Mouse (Mus musculus): ENCODE data around the gene Dock1. TPM values are rescaled to one million over a fixed set of nuclear protein-coding genes. Genes with fewer than 3 reads are reported as not detected.
A peak's percentile ranks its signal among the peaks of the same experiment; 100 is the strongest.

Gene Dock1
- polyA plus RNA-seq, 1 experiment from 2014 or later, result 44.5 TPM

DNA sequence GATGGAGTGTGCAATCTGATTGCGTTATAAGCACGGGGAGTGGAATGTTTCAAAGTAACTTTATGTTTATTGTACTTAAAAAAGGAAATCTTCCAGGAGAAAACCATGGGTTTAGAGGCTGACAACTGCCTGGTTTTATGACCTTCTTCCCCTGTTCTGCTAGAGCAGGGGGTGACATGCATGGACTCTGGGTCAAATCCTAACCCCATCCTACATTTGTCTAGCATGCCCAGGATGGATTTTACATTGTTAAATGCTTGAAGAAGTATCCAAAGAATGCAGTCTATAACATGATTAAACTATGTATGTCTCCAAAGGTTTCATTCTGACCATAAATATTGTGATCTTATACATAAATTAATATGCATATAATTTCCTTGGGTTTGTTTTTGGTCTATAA lies 229.0 kb downstream of the Dock1 start:
- Histone ChIP-seq H3K9me3 (replicated peaks) (no peaks in the 10 kb centered on the region), H3K4me3 (no peak overlapping the region), H3K4me1 (no peaks in the 10 kb centered on the region), H3K27me3 (ENCODE audit: low read depth, poor library complexity, severe bottlenecking) (no peaks in the 10 kb centered on the region), H3K27ac (no peak overlapping the region), H3K36me3 (peaks cover 7% of the 10 kb centered on the region; the same call in 1 of the 2 replicates)
- no peak for DNase-seq (ENCODE audit: low spot score)
- WGBS, result 86% methylated on average over 2 of the region's 2 CpGs

- WGBS, result 77% methylated on average over 2 of the region's 2 CpGs
- Histone ChIP-seq H3K4me3 (no peak overlapping the region), H3K4me1 (no peaks in the 10 kb centered on the region), H3K27me3 (ENCODE audit: low read depth, poor library complexity, severe bottlenecking) (no peaks in the 10 kb centered on the region), H3K36me3 (peaks cover 5% of the 10 kb centered on the region; the same call in 1 of the 2 replicates), H3K9me3 (replicated peaks) (no peaks in the 10 kb centered on the region), H3K27ac (no peak overlapping the region)
- no peak for DNase-seq (ENCODE audit: low spot score)
Observed at GRCm38 (mm10) chr7:134901992-134902391, 231.5 kb downstream of the Dock1 start.

DNA sequence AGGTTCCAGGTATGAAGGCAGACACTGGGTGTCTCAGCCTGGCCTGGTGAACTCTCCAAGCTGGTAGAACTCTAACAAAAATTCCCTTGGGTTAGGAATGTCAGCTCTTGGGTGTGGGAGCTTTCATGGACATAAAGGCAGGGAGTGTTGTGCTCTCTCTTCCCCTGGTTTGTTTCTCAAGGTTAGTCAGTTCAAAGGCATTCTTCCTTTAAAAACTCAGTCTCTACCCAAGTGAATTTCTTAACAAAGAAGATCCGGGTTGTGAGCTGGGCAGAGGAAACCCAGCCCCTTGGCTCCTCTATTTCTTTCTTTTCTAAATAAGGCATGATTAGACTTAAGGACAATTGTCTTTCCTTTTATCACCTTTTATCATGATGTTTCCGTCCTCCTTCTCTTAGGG lies 261.4 kb downstream of the Dock1 start:
- no peaks in the 10 kb centered on the region for H3K36me3 ChIP-seq
- 80% methylated on average over 2 of the region's 2 CpGs for WGBS
- H3K9me3 ChIP-seq (replicated peaks), result no peaks in the 10 kb centered on the region
- H3K4me3 ChIP-seq, result no peak overlapping the region
- H3K27ac ChIP-seq, result no peak overlapping the region
- peaks cover 12% of the 10 kb centered on the region for H3K4me1 ChIP-seq
- H3K27me3 ChIP-seq (ENCODE audit: low read depth, poor library complexity, severe bottlenecking), result peaks cover 22% of the 10 kb centered on the region
- no peak for DNase-seq (ENCODE audit: low spot score)

DNA sequence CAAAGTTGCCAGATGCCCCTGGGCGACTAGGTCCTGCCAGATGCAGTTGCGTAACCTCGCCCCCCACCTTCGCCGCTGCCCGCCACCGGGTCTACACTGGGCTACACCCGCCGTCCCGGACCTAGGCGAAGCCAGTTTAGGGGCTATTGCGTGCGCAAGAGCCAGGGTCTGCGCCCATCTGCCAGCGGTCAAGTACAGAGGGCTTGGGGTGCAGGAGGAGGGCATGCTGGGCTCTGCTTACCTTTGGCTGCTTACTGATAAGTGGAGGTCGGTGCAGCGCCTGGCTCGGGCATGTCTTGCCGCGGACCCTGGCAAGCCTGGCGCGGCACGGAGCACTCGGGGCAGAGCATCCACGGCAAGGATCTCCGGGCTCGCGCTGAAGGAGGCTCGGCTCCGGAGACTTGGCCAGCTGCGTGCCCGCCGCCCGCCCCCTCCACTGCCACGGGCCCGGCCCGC lies 267.0 kb downstream of the Dock1 start:
- no peaks in the 10 kb centered on the region for H3K9me3 ChIP-seq (replicated peaks)
- peak overlapping the region; percentile 65 for H3K4me3 ChIP-seq
- 1% methylated on average over 31 of the region's 37 CpGs for WGBS
- peaks cover 39% of the 10 kb centered on the region for H3K27me3 ChIP-seq (ENCODE audit: low read depth, poor library complexity, severe bottlenecking)
- H3K4me1 ChIP-seq, result peaks cover 34% of the 10 kb centered on the region
- H3K36me3 ChIP-seq, result no peaks in the 10 kb centered on the region
- peak overlapping the region; percentile 72 for H3K27ac ChIP-seq
- peak; percentile 57 for DNase-seq (ENCODE audit: low spot score)

DNA sequence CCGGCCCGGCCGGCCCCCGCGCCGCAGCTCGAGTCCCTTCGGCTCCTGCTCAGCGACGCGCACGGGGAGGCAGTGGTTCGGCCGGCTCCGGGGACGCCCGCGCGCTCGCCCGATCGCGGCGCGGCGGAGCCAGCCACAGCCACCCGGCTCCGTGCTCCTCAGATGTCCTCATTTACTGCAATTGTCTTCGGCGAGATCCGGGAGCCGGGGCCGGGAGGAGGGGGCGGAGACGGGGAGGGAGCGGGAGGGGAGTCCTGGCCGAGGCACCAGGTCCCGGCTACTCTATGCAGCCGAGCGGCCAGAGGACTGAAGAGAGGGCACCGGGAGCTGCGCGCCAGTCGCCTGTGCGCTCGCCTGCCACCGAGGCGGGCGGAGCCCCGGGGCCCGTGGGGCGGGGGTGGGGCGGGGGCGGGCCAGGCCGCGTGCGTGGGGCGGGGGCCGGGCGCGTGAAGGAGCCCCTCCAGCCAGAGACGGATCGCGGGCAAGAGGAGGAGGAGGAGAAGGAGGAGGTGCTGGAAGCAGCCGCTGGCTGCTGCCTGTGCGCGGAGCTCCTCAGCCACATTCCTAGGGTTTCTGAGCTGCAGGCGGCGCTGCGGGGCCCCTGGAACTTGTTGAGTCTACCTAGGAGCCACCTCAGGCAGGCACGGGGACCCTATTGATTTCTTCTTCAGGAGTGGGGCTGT lies 267.6 kb downstream of the Dock1 start, which contains the start of gene Fam196a:
Gene Fam196a (minus strand): TSS at position 504 of the 683 bp plus-strand sequence.
- Histone ChIP-seq H3K27ac (peak within 1 kb of the TSS; percentile 72), H3K36me3 (no peaks in the 10 kb centered on the region), H3K9me3 (replicated peaks) (no peaks in the 10 kb centered on the region), H3K4me3 (peak within 1 kb of the TSS; percentile 65), H3K27me3 (ENCODE audit: low read depth, poor library complexity, severe bottlenecking) (peaks cover 39% of the 10 kb centered on the region), H3K4me1 (peaks cover 34% of the 10 kb centered on the region)
- DNase-seq (ENCODE audit: low spot score), result peak; percentile 80
- WGBS, result 2% methylated on average over 52 of the region's 71 CpGs

GRCm38 (mm10) chr7:134941891-134942290 lies 271.4 kb downstream of the Dock1 start:
- no peak for DNase-seq (ENCODE audit: low spot score)
- peaks cover 35% of the 10 kb centered on the region for H3K4me1 ChIP-seq
- H3K27ac ChIP-seq, result no peak overlapping the region
- H3K27me3 ChIP-seq (ENCODE audit: low read depth, poor library complexity, severe bottlenecking), result peaks cover 17% of the 10 kb centered on the region
- WGBS, result 92% methylated on average over 6 of the region's 6 CpGs
- H3K9me3 ChIP-seq (replicated peaks), result no peaks in the 10 kb centered on the region
- no peaks in the 10 kb centered on the region for H3K36me3 ChIP-seq
- H3K4me3 ChIP-seq, result no peak overlapping the region

DNA sequence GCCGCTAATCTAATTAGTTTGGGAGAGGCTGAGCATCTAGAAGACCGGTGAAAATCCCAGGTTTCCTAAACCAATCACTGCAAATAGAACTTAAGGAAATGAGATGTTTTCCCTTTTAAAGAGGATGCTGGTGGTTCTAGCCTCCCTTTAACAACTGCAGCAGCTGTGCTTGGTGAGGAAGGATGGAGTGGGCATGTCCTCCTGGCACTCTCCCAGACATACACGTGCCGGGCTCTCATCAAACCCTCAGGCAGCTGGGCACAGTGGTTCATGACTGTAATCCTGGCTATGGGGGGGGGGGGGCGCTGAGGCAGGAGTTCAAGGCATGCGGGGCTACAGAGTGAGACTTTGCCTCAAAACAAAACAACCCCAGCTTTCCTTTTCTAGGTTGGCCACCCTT lies 272.6 kb downstream of the Dock1 start:
- 77% methylated on average over 6 of the region's 6 CpGs for WGBS
- Histone ChIP-seq H3K27ac (no peak overlapping the region), H3K4me1 (peaks cover 24% of the 10 kb centered on the region), H3K27me3 (ENCODE audit: low read depth, poor library complexity, severe bottlenecking) (peaks cover 6% of the 10 kb centered on the region; the same call in 1 of the 2 replicates), H3K36me3 (no peaks in the 10 kb centered on the region), H3K4me3 (no peak overlapping the region), H3K9me3 (replicated peaks) (no peaks in the 10 kb centered on the region)
- no peak for DNase-seq (ENCODE audit: low spot score)

GRCm38 (mm10) chr7:134943701-134944100 lies 273.2 kb downstream of the Dock1 start:
- H3K27ac ChIP-seq, result no peak overlapping the region
- H3K4me3 ChIP-seq, result no peak overlapping the region
- no peak for DNase-seq (ENCODE audit: low spot score)
- 85% methylated on average over 7 of the region's 7 CpGs for WGBS
- no peaks in the 10 kb centered on the region for H3K9me3 ChIP-seq (replicated peaks)
- H3K27me3 ChIP-seq (ENCODE audit: low read depth, poor library complexity, severe bottlenecking), result 0 out of 2 replicates have a peak, but pooled peaks cover 4% of the 10 kb centered on the region
- no peaks in the 10 kb centered on the region for H3K36me3 ChIP-seq
- H3K4me1 ChIP-seq, result peaks cover 17% of the 10 kb centered on the region

DNA sequence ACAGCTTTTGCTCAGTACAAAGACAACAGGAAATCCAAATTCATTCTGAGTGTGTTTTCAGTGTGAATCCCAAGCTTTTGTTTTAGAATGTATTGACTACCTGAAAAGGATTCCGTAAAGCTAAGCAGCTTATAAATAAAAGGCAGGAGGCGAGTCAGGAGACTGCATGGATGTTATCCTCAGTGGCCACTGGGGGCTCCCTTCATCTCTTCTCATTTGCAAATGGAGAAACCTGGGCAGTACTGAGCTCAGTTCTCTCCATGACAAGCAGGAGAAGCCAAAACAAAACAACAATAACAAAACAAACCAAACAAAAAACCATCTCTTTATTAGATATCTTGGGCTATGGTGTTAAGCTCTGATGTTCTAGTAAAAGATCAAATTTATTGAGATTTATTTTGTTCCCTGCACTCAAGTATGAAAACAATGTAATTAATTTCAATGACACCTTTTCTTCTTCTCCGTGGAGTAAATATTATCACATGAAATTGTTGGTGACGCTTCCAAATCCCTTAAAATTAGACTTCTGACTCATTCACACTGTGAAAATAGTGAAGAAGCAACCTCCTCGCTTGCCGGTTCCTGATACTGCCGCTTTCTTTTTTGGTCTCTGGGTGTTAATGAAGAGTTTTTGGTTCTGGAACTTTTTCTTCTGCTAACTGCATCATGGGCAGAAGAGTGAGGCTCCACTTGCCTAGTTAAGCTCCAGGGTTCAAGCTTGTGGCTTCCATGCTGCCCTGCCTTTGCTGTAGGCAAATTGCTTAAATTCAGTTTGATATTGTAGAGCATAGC lies 275.7 kb downstream of the Dock1 start:
- Histone ChIP-seq H3K27me3 (ENCODE audit: low read depth, poor library complexity, severe bottlenecking) (no peaks in the 10 kb centered on the region), H3K4me1 (peaks cover 14% of the 10 kb centered on the region), H3K9me3 (replicated peaks) (no peaks in the 10 kb centered on the region), H3K36me3 (no peaks in the 10 kb centered on the region), H3K27ac (no peak overlapping the region), H3K4me3 (no peak overlapping the region)
- WGBS, result 84% methylated on average over 7 of the region's 7 CpGs
- no peak for DNase-seq (ENCODE audit: low spot score)

GRCm38 (mm10) chr7:134959086-134959485 lies 288.6 kb downstream of the Dock1 start:
- Histone ChIP-seq H3K9me3 (replicated peaks) (no peaks in the 10 kb centered on the region), H3K27ac (no peak overlapping the region), H3K4me1 (no peaks in the 10 kb centered on the region), H3K36me3 (no peaks in the 10 kb centered on the region), H3K4me3 (no peak overlapping the region), H3K27me3 (ENCODE audit: low read depth, poor library complexity, severe bottlenecking) (no peaks in the 10 kb centered on the region)
- 87% methylated on average over 6 of the region's 6 CpGs for WGBS
- no peak for DNase-seq (ENCODE audit: low spot score)

DNA sequence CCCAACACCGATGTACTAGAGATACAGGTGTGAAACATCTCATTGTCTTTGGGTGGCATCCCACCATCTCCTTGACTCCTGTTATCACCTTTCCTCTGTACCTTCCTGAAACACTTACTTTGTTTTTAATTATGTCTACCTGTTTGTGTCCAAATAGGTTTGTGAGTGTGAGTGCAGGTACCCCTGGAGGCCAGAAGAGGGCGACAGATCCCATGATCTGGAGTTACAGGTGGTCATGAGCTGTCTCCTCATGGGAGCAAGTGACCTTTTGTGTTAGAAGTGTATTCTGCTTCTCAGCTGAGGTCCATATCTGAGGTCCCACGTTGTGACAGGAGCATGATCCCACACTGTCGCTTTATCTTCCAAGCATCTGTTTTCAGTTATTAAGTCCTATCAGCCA lies 290.4 kb downstream of the Dock1 start:
- no peak overlapping the region for H3K27ac ChIP-seq
- DNase-seq (ENCODE audit: low spot score), result peak; percentile 38
- no peaks in the 10 kb centered on the region for H3K9me3 ChIP-seq (replicated peaks)
- 59% methylated on average over 4 of the region's 4 CpGs for WGBS
- no peaks in the 10 kb centered on the region for H3K27me3 ChIP-seq (ENCODE audit: low read depth, poor library complexity, severe bottlenecking)
- no peaks in the 10 kb centered on the region for H3K4me1 ChIP-seq
- H3K36me3 ChIP-seq, result no peaks in the 10 kb centered on the region
- no peak overlapping the region for H3K4me3 ChIP-seq

- H3K4me3 ChIP-seq, result no peak overlapping the region
- H3K27me3 ChIP-seq (ENCODE audit: low read depth, poor library complexity, severe bottlenecking), result no peaks in the 10 kb centered on the region
- H3K9me3 ChIP-seq (replicated peaks), result no peaks in the 10 kb centered on the region
- H3K36me3 ChIP-seq, result no peaks in the 10 kb centered on the region
- no peak overlapping the region for H3K27ac ChIP-seq
- WGBS, result 88% methylated on average over 2 of the region's 2 CpGs
- no peak for DNase-seq (ENCODE audit: low spot score)
- H3K4me1 ChIP-seq, result no peaks in the 10 kb centered on the region
Observed at GRCm38 (mm10) chr7:134961608-134962007, 291.2 kb downstream of the Dock1 start.

DNA sequence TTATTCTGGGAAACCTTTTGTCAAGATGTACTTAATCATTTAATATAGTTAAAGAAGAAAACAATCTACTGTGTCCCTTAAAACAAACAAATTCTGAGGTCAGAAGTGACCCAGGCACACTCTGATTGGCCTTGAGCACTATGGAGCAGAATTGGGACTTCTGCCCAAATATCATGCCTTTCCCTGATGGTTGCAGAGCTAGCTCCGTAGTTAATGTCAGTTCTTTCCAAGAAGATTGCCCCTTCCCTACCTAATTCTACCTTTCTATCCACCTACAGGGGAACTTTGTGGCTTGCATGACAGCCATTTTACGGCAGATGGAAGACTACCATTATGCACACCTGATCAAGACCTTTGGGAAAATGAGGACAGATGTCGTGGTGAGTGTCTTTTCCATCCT lies 319.8 kb downstream of the Dock1 start:
- DNase-seq (ENCODE audit: low spot score), result no peak
- H3K4me3 ChIP-seq, result no peak overlapping the region
- 90% methylated on average over 3 of the region's 3 CpGs for WGBS
- H3K27me3 ChIP-seq (ENCODE audit: low read depth, poor library complexity, severe bottlenecking), result no peaks in the 10 kb centered on the region
- H3K27ac ChIP-seq, result no peak overlapping the region
- peaks cover 8% of the 10 kb centered on the region; the same call in 1 of the 2 replicates for H3K4me1 ChIP-seq
- H3K36me3 ChIP-seq, result peaks cover 10% of the 10 kb centered on the region
- H3K9me3 ChIP-seq (replicated peaks), result no peaks in the 10 kb centered on the region

Measured in limb, embryonic 10.5 days (tissue).